Mouse (Mus musculus): ENCODE data around the gene Borcs8. TPM values are rescaled to one million over a fixed set of nuclear protein-coding genes. Genes with fewer than 3 reads are reported as not detected.
A peak's percentile ranks its signal among the peaks of the same experiment; 100 is the strongest.

The Borcs8 gene
- total RNA-seq (2021), result 10 to 100 TPM; 46.6 to 47.9 TPM
- long read RNA-seq, experiment 1, transcript Borcs8-204 (4 exons, 756 nt), result major isoform, 16 of 29 reads
- long read RNA-seq, experiment 1, partial matches to known transcripts, result 5 of 29 reads
- long read RNA-seq, experiment 1, other reads (novel, unspliced or antisense), result 7 of 29 reads
- long read RNA-seq, experiment 2, transcript Borcs8-204 (4 exons, 756 nt), result major isoform, 13 of 29 reads
- long read RNA-seq, experiment 2, partial matches to known transcripts, result 6 of 29 reads
- long read RNA-seq, experiment 2, other reads (novel, unspliced or antisense), result 9 of 29 reads

DNA sequence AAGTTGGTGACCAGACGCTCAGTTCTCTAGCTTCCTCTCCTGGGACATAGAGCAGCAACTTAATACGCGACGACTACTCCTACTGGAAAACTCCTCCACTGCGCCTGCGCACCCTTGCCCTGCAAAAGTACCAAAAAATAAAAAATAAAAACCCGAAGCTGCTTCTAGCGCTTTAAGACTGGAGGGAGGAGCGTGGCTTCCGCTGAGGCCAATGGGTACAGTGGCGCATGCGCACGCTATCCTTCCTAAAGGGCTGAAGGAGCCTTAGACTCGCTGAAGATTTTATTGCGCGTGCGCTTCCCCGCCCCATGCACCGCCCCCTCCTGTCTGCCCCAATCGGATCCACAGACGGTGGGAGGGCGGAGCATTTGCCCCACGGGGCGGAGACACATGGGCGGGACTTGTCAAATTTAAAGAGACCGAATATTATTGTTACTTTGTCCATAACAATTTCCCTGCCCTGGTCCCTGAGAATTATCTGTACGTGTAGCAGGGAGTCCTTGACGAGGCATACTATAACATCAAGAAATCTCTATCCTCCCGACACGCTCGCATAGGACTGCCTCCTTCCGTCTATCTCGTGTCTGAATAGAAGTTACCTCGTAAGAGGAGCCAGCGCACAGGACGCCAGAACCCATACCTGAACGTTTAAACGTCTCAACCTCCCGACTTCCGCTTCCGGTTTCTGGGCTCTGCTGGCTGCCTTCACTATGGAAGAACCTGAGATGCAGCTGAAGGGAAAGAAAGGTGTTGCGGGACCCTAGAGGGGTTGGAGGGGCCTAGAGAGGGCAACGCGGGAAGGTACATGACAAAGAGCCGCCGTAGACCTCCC lies at the start of gene Borcs8, which contains the start of the genes Rfxank and Mef2b:
Gene Borcs8 (plus strand): TSS at position 474 of the 832 bp plus-strand sequence.
Gene Rfxank (minus strand): TSS at position 129 of the 832 bp plus-strand sequence.
Gene Mef2b (plus strand): TSS at position 686 of the 832 bp plus-strand sequence.
- DNase-seq (ENCODE audit: extremely low spot score in 1 of 2, low spot score in 2 of 2), result peak; percentile 95 to 98
- TF ChIP-seq CTCF (IDR thresholded peaks at IDR 0.05), result no peak; the same call in 1 of the 2 replicates
- Histone ChIP-seq H3K4me3 (peak within 1 kb of the TSS; percentile 82), H3K27ac (peak within 1 kb of the TSS; percentile 89)
- intact Hi-C loops (cut with DNase I), result no loop called here

DNA sequence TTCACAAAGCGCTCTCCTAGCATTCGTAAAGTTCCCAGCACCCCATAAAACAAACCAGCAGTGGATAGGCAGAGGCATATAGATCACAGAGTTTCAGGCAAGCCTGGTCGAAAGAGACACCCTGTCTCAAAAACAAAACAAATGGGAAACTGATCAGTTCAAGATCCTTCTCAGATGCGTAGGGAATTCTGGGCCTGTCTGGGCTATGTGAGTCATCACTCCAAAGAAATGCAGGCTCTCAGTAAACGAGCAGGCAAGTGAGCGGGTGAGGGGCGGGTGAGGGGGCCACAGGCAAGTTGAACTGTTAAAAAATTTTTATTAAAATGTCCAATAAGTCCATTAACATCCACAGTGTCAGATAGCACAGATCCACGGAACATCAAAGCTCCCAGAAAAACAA lies 46.5 kb upstream of the Borcs8 start:
- DNase-seq (ENCODE audit: extremely low spot score in 1 of 2, low spot score in 2 of 2), result no peak
- no peak for TF ChIP-seq CTCF (IDR thresholded peaks at IDR 0.05)
- Histone ChIP-seq H3K27ac (peak overlapping the region; percentile 58), H3K4me3 (no peak overlapping the region)
- intact Hi-C loops (cut with DNase I), result no loop called here

DNA sequence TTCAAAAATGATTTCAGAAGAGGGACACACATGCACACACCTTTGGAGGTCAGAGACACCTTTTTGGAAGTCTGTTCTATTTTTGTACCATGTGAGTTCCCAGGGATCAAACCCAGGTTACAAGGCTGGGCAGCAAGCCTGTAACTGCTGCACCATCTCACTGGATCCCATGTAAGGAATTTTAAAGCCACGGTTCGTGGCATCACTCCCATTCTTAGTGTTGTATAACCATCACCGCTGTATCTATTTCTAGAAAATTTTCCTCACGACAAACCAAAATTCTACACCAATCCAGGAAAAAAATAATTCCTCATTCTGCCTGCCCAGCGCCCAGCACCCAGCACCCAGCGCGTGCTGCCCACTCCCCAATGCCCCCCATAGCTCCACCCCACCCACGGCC lies 40.0 kb upstream of the Borcs8 start:
- intact Hi-C loops (cut with DNase I), result no loop called here
- TF ChIP-seq CTCF (IDR thresholded peaks at IDR 0.05), result no peak
- Histone ChIP-seq H3K4me3 (no peak overlapping the region), H3K27ac (peak overlapping the region; percentile 94)
- DNase-seq (ENCODE audit: extremely low spot score in 1 of 2, low spot score in 2 of 2), result peak in 1 of 2 experiments; percentile 54

DNA sequence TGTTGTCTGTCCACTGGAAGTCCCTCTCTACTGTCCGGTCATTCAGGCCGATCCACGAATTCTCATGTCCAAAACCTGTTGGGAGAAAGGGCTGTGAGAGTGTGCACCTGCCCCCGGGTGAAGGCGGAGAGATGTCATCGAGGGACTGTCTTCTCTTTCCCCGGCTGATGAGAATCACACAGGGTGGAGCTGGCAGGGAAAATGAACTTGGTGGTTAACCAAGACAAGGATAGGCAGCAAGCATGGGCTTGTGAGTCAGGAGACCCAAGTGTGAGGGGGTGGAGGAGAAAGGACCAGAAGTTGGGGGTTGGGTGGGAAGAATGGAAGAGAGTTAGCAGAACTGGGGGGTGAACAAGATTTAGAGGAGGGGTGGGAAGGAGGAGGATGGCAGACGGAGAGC lies 39.1 kb upstream of the Borcs8 start:
- DNase-seq (ENCODE audit: extremely low spot score in 1 of 2, low spot score in 2 of 2), result peak in 1 of 2 experiments; percentile 55
- H3K27ac ChIP-seq, result peak overlapping the region; percentile 94
- intact Hi-C loops (cut with DNase I), result loop anchor here (1.0 kb wide), 1 partner anchor 18 kb away; no protein-coding TSS in a partner anchor
- no peak for TF ChIP-seq CTCF (IDR thresholded peaks at IDR 0.05)
- no peak overlapping the region for H3K4me3 ChIP-seq

DNA sequence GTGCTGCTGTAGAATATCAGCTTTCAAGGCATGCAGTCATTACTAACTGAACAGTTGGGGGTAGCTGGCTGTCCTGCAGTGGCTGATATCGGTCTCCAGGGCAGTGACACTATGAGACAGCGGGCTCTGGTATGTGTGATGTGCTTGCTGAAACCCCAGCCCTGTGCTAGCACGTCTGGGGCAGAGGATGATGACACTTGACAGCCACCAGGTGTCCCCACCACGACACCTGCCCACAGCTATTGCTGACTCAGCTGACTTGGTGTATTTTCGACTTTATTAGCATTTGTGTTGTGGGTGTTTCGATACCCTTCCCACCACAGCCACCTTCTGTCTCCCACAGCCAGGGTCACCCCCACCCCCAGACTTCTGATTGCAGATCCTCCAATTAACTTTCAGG lies 34.8 kb upstream of the Borcs8 start:
- peak overlapping the region; percentile 67 for H3K27ac ChIP-seq
- no peak overlapping the region for H3K4me3 ChIP-seq
- peak; percentile 56 for TF ChIP-seq CTCF (IDR thresholded peaks at IDR 0.05)
- intact Hi-C loops (cut with DNase I), result no loop called here
- peak in 1 of 2 experiments; percentile 41 for DNase-seq (ENCODE audit: extremely low spot score in 1 of 2, low spot score in 2 of 2)

DNA sequence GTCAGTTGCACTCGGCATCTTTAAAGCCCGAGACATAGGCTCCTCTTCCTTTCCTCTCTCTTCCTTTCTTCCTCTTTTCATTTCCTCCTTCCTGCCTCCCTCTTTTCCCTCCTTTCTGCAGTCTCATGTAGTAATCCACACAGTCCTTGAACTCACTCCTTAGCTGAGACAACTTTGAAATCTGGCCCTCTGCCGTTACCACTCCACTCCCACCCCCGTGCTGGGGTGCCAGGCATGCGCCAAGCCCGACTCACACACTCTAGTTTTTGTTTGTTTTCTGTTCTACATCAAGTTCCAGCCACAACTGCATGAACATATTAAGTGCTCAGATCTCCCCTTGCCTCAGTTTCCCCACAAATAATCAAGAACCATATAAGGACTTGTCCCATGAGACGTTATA lies 34.4 kb upstream of the Borcs8 start:
- Histone ChIP-seq H3K4me3 (no peak overlapping the region), H3K27ac (peak overlapping the region; percentile 67)
- no peak for TF ChIP-seq CTCF (IDR thresholded peaks at IDR 0.05)
- DNase-seq (ENCODE audit: extremely low spot score in 1 of 2, low spot score in 2 of 2), result no peak
- intact Hi-C loops (cut with DNase I), result no loop called here

DNA sequence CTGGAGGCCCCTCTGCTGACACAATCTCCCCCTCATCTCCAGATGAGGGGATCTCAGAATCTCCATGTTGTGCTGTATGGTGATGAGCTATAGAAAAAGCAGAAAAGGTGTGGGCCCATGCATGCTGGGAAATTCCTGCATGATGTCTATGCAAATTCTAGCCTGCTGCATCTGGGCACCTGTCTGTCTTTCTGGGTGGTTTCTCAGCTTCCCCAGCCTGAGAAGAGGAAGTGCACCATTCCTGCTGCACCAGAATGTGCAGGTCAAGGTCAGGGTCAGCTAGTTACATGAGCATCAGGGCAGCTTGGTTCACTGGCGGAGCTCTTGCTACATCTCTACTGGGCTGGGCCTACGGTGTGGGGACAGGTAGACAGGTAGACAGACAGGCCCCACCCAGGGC lies 28.8 kb upstream of the Borcs8 start:
- intact Hi-C loops (cut with DNase I), result no loop called here
- Histone ChIP-seq H3K4me3 (no peak overlapping the region), H3K27ac (no peak overlapping the region)
- no peak for TF ChIP-seq CTCF (IDR thresholded peaks at IDR 0.05)
- no peak for DNase-seq (ENCODE audit: extremely low spot score in 1 of 2, low spot score in 2 of 2)

DNA sequence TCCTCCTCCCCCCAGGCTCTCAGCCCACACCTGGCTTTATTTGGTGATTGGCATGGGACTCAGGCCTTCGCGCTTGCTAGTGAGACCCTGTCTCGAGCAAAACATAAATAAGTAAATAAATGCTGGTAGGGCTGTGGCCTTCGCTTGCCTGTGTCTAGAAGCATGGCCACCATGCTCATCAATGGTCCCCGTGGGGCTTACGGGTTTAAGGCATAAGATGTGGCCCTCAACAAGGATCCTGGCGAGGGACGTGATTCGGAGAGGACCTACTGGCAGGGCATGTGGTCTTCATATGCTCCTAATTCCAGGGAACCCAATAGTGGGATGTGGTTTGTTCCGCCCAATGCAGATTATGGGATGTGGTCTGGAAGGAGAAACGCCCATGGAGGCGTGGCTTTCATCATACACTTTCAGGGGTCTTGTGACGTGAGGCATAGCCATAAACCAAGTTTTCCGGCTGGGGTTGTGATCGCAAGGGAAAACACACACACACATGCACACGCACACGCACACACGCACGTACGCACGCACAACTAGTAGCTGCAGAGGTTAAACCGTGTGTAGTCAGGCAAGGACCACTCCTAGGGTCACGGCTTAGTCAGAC lies 28.0 kb upstream of the Borcs8 start:
- no peak overlapping the region for H3K4me3 ChIP-seq
- no peak for DNase-seq (ENCODE audit: extremely low spot score in 1 of 2, low spot score in 2 of 2)
- intact Hi-C loops (cut with DNase I), result no loop called here
- H3K27ac ChIP-seq, result peak overlapping the region; percentile 32; the same call in 1 of the 2 replicates
- no peak for TF ChIP-seq CTCF (IDR thresholded peaks at IDR 0.05)

DNA sequence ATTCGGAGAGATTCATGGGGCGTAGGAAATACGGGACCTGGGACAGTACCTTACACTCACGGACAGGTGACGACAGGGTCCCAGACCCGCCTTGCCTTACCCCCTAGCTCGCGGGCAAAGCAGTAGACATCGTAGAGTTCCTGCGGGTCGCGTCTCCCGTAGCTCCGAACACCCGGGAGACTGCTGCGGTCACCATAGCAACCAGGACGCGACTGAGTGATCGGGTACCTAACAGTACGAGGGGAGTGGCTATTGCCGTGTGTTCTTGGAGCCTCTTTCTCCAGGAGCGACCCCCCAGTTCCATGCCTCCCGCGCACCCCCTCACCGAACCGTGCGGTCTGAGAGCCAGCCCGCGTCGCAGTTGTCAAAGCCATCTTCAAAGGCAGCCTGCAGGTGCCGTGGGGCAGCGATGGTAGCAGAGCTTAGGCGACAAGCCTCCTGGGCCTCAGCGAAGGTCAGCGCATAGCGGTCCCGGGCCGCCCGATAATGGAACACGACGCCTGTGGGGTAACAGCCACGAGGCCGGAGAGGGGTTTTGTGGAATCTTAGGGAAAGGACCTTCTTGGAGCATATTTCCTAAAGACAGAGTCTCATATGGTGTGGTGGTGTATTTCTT lies 26.8 kb upstream of the Borcs8 start:
- DNase-seq (ENCODE audit: extremely low spot score in 1 of 2, low spot score in 2 of 2), result no peak

DNA sequence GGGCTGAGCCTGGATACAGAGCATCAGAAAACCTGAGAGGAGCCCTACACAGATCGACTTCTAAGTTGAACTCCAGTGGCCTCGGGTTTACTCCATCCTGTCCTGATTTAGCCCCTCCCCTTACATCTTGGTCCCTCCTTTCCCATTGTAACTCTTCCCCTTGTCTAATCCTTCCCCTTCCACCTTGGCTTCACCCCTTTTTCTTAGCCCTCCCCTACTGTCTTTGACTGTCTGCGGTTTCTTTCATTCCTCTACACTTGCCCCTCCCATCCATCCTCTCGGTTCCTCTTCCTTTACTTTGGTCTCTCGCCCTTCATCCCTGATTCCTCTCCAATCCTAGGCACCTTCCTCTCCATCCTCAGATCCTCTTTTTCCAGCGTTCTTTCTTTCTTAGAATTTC lies 24.8 kb upstream of the Borcs8 start:
- no peak for TF ChIP-seq CTCF (IDR thresholded peaks at IDR 0.05)
- Histone ChIP-seq H3K4me3 (no peak overlapping the region), H3K27ac (no peak overlapping the region)
- DNase-seq (ENCODE audit: extremely low spot score in 1 of 2, low spot score in 2 of 2), result no peak
- intact Hi-C loops (cut with DNase I), result no loop called here

More for the DNA sequence above, 26.8 kb upstream of the Borcs8 start:
- H3K27ac ChIP-seq, result no peak overlapping the region
- TF ChIP-seq CTCF (IDR thresholded peaks at IDR 0.05), result no peak
- intact Hi-C loops (cut with DNase I), result no loop called here
- no peak overlapping the region for H3K4me3 ChIP-seq

DNA sequence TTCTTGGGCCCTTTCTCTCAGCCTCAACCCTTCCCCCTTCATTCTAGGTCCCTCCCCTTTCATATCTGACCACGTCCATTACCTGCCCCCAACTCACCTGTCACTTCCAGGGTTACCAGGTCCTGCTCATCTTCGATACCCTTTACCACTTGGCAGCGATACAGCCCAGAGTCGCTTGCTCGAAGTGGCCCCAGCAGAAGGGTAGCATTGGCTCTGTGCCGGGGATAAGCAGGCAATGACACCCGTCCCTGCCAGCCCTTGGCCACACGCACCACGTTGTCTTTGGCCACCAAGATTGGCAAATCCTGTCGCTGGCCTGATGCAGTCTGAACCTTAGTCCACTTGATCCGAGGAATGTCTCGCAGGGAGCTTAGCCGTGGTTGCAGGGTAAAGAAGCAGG lies 24.4 kb upstream of the Borcs8 start:
- no peak for DNase-seq (ENCODE audit: extremely low spot score in 1 of 2, low spot score in 2 of 2)
- no peak overlapping the region for H3K4me3 ChIP-seq
- intact Hi-C loops (cut with DNase I), result no loop called here
- no peak for TF ChIP-seq CTCF (IDR thresholded peaks at IDR 0.05)
- no peak overlapping the region for H3K27ac ChIP-seq

Data from left cerebral cortex, adult 2 months (tissue).